Mouse (Mus musculus) ovary, postnatal 10 days (tissue): ENCODE data around the gene Ipmk.
A peak's percentile ranks its signal among the peaks of the same experiment; 100 is the strongest.

Experiments used
- DNase-seq: peaks from one replicate; pipeline ENCODE4 v3.0.0; 2022; ENCODE audit warnings: low spot score

Gene Ipmk

DNA sequence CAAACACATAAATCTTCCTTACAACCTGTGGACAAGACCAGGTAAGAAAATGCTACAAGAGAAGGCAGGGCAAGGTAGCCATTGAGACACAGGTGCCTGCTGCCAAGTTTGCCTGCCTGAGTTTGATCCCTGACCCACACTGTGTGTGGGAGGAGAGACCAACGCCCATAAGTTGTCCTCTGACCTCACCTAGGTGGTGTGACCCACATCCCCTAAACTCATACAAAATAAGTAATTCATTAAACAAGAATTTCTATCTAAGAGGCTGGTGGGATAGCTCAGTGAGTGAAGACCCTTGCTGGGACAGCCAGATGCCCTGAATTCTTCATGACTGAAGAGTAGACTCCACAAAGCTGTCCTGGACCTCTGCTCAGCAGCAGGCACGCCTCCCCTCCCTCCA is 7.4 kb upstream of the Ipmk start:
- DNase-seq = no peak

DNA sequence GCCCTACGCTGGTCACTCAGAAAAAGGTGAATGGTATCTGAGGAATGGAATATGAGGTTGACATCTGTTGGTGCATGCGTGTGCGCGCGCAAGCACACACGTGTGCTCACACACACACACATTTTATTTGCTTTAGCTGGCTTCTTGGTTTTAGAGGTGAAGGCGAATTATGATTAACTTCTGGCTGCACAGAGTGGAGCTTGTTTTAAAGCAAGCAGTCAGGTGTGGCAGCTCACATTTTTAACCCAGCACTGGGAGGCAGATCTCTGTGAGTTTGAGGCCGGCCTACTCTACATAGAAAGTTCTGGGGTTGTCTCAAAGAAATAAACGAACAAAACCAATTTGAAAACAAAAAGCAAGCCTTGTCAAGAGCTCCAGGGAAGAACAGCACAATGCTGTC is 6.3 kb upstream of the Ipmk start:
- no peak for DNase-seq

- DNase-seq = no peak
Measured at GRCm38 (mm10) chr10:71342030-71342805, 5.3 kb upstream of the Ipmk start.

GRCm38 (mm10) chr10:71343130-71343529 is 4.4 kb upstream of the Ipmk start:
- no peak for DNase-seq

DNA sequence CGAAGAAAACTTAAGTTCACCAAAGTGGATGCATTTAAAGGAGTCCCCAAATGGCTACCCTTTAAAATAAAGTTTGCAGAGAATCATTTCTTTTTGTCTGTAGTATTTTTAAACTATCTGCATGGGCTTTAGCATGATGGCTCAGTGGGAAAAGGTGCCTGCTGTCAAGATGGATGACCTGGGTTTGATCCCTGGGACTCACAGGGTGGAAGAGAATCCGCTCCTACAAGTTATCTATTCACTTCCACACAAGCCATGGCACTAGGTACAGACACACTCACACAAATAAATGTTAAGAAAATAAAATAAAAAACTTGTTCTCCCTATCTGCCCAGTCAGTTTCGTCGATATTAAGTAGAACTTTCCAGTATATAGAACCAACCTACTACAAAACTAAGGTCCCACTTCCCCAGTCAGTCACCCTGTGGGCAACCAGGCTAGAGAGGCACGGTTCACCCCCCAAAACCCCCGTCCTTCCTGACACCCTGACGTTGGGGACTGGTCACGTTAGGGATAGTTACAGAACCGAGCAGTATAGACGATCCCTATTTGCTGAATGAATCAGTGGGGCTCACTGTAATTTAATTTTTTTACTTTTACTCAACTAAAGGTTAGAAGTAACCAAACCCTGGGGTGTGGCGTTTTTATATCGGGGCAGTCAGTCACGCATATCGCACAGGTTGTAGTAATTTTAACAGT is 3.8 kb upstream of the Ipmk start:
- no peak for DNase-seq

GRCm38 (mm10) chr10:71344579-71345143 is 2.9 kb upstream of the Ipmk start, which contains the start of gene Cisd1:
Gene Cisd1, minus strand, starts transcription at chr10:71344954.
- DNase-seq = peak; percentile 80

DNA sequence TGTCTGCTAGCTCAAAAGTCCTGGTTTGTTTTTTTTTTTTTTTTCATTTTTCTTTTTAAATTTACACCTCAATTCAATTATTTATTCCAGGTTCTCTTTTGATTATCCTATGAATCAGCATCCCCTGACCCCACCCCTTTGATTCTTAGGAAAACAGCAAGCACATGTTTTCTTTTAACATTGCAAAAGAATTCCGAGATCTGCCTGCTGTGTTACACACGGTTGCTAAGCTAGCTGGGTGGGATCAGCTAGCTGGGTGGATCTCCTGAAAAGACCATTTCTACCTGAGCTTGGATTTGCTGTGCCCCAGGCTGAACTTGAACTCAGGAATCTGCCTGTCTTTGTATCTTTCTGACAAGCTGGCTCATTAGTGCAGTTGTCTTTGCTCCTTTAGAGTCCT is 1.5 kb upstream of the Ipmk start:
- DNase-seq = no peak

DNA sequence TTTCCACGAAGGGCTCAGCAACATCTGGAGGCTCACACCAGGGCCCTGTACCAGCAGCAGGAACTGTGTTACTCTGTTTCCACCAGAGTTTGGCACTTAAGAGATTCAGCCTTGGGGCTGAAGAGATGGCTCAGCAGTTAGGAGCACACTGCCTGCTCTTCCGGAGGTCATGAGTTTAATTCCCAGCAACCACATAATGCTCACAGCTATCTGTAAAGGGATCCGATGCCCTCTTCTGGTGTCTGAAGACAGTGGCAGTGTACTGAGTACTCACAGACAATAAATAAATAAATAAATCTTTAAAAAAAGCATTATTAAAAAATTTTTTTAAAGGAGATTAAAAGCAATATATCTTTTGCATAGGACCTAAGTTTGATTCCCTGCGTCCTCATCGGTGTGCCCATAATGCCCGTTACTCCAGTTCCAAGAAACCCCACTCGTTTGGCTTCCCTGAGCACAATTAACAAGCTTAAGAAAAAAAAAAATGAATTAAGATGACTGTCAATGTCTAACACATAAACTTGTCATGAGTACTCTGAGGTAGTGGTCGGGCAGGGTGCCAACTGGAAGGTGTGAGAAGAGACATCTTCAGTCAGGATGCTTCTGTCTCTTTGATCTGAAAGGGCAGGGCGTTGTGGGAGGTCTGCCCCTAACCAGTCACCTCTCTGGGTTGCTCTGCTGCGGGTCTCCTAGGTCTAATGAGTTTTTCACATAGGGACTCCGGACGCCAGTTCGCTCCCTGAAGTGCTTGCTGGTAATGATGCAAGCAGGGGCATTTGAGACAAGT is 648 bp upstream of the Ipmk start:
- no peak for DNase-seq

DNA sequence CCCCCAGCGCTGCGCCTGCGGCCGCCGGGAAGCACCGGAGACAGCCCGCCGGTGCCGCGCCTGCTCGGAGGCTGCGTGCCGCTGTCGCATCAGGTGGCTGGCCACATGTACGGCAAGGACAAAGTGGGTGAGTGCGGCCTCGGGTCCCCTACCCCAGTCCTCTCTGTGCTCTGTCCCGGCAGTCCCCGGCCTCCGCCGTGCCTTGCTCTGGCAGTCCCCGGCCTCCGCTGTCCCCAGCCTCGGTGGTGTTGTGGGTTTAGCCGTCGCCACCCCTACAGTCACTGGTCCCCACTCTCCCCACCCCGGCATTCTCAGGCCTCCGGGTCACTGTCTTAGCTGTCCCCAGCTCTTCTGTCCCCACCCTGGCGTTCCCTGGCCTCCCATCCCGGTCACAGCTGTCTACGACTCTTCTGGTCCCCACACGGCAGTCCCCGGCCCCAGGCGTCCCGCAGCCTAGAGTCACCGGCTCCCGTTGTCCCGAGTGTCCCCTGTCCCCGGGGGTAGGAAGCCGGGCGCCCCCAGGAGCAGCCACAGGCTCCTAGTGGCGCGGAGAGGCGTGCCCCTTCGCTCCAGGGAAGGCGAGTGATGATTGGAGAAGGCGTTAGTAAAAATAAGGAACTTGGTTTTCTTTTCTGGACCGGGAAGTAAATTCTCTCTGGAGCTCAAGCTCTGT is 537 bp downstream of the Ipmk start:
- peak; percentile 47 for DNase-seq

GRCm38 (mm10) chr10:71348637-71349280 is 1.2 kb downstream of the Ipmk start:
- no peak for DNase-seq

GRCm38 (mm10) chr10:71349290-71349689 is 1.7 kb downstream of the Ipmk start:
- no peak for DNase-seq

DNA sequence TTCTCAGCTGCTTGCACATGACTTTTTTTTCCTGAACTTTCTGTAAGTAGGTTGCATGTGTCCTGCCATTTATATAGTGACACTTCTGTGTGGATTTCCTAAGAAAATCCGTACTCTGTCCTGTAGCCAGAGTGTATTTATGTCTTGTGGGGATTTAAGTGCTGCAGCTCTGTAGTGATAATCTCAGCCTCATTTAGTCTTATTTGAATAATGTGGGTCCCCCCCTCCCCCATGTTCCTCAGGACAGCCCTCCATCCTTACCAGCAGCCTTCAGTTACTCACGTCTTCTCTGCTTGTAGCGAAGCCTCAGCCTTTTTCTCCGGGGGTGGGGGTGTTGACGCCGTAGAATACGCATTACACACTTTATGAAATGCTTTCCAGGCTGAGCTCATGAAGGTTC is 3.7 kb downstream of the Ipmk start:
- DNase-seq = no peak

GRCm38 (mm10) chr10:71353850-71354249 is 6.3 kb downstream of the Ipmk start:
- no peak for DNase-seq

- no peak for DNase-seq
Measured at GRCm38 (mm10) chr10:71354947-71355346, 7.4 kb downstream of the Ipmk start.

- no peak for DNase-seq
Measured at GRCm38 (mm10) chr10:71361044-71361443, 13.5 kb downstream of the Ipmk start.

DNA sequence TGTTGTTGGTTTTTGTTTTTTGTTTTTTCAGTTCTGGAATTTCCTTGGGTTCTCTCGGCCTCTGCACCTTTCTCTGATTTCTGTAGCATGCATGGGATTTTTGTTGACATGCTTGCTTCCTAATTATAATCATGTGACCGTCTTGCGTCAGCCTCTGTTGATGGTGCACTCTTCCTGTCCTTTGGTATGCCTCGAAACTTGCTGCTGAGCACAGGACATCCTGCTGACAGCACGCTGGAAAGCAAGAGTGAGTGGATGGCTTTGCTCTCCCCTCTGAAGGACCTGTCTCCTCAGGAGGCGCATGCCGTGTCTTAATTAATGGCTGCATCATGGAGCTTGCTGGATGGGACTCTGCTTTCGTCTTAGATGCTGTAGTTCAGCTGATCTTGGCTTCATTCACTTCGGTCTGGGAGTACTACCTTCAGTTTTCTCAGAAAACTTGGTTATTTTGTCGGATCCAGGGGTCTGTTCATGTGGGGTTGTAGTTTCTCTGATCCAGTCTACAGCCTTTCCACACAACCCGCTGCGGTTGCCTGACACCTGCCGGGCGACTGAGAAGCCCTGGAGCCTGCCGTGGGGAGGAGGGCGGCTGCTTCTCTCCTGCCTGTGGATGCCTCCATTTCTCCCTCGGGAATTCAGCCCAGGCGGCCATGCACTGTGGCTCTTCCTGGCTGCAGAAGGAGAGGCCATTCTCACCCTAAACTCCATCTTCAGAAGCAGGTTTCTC is 14.4 kb downstream of the Ipmk start:
- DNase-seq = no peak

DNA sequence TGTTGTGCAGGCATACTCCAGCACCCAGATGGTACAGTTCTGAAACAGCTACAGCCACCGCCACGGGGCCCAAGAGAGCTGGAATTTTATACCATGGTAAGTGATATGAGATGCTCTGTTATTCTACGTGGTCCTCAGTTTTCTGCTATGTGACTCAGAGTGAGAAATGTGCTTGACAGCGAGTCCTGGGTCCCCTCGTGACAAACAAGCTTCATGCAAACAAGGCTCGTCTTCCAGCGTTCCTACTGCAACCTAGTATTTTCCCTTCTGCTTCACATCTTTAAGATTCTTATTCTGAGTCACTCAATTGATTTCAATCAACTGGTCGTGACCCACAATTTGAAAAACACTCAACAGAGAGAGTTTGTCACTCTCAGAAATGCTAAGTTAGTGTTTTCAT is 15.9 kb downstream of the Ipmk start:
- no peak for DNase-seq

DNA sequence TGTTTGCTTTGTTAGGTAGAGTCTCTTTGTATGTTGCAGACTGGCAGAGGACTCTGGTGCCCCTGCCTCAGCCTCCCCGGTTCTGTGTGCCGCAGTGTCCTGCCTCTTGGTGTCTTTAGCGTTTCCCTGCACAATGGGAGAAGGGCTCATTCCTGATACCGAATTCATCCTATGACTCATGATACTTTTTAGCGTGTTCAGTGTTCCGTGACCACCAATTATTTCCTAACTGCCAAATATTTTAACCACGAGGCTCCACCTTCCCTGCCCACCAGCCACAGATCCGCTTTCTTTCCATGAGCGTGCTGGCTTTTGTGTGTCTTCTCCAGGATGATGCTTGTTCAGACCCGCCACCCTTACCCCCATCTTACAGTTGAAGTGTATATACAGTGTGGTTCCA is 16.3 kb downstream of the Ipmk start:
- no peak for DNase-seq

GRCm38 (mm10) chr10:71368128-71368940 is 20.8 kb downstream of the Ipmk start:
- DNase-seq = no peak

DNA sequence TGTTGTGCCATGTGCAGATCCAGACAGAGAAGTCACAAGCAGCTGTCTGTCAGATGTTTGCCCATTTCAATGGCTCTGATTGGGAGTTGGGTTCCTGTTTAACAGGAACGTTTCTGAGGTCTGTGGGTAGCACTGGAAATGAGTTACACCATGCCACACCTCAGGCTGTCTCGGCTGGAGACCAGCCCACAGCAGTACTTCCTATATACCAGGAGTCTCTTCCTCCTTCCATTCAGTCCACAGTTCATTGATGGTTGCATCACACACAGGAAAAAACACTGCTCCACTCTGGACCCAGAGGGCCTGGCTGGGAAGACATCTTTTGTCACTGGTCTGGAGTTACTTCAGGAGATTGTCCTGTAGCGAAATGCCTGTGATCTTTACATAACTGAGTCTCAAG is 21.9 kb downstream of the Ipmk start:
- no peak for DNase-seq
